Mouse (Mus musculus) megakaryocyte-erythroid progenitor cell, adult 5 weeks (primary cell): ENCODE data around the gene Slc17a3. TPM values are rescaled to one million over a fixed set of nuclear protein-coding genes. Genes with fewer than 3 reads are reported as not detected.

Experiments
- polyA plus RNA-seq: library from polyadenylated mRNA; stranded (reverse); fragments of >175 nt; gene quantifications from 2 replicates; pipeline ENCODE4 v1.2.3, GENCODE M21; 2012

The Slc17a3 gene
- polyA plus RNA-seq: not detected in 2 replicates

DNA sequence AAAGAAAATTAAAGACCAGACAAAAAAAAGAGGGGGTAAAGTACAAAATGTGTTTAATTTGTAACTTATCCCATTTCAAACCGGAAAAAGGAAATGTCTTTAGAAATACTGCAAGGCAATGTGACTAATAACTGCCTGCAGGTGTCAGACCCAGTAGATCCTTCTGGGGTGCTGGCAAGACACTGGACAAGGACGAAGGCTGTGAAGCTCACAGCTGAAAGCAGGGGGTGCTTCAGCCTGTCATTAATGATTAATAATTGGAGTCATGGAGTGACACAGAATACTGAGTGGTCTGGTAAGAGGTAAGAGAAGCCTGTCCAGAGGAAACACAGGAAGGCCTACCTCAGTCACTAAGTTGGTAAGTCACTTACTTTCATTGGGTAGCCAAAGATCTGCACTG lies at the start of gene Slc17a3:
Slc17a3 (plus strand) TSS at position 127 of the 400 bp plus-strand sequence.

DNA sequence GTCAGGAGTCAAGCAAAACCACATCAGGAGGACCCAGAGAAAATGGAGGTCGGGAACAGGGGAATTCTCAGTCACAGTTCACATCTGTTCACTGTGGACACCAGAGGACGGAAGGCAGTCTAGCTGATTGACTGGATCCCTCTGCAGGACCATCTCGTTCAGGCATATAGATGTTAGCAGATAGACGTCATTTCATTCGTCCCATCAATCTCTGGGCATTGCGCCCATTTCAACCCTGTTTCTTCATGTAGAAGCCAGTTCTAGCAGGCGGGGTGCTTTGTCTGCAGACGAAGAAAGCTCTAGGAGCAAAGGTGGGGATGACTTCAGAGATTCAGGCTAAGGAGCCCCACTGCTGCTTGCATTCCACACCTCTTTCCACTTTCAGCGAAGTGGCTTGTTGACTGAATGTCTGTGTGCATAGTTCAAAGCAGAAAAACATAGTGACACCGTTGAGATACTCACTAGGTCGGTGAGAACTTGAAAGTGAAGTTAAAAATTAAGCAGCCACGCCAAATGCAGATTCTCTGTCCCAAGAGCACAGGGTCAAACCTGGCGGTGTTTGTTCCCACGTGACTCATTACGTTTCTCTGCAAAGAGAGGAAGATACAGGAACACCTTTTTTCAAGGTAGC lies 32.7 kb upstream of the Slc17a3 start, which contains the start of gene Slc17a2:
Slc17a2 (plus strand) TSS at position 572 of the 631 bp plus-strand sequence.

DNA sequence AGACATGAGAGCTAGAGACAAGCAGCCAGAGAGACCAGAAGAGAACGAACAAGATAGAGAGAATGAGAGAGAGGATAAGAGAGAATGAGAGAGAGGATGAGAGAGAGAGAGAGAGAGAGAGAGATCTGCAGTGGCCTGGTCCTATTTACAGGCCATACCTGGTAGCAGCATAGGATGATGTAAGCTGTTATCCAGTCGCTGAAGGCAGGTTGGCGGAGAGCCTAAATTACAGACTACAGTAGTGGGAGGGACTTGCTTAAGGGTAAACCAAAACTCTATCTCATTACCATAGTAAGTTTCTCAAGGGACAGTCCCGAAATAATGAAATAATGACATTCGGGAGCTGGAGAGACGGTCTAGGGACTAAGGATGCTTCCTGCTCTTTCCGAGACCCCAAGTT lies 28.2 kb downstream of the Slc17a3 start, which contains the start of gene Slc17a1:
Slc17a1 (plus strand) TSS at position 346 of the 400 bp plus-strand sequence.

Other genes starting within 250 kb of the Slc17a3 start
- gene Hist1h2be, start 218.3 kb upstream of the Slc17a3 start, polyA plus RNA-seq: 0.79 and 1.1 TPM in 2 replicates
- 9.0 and 14.7 TPM in 2 replicates for gene Hist1h1e, start 216.9 kb upstream of the Slc17a3 start, polyA plus RNA-seq
- gene Hist1h2ac, start 155.5 kb upstream of the Slc17a3 start, polyA plus RNA-seq: 7.2 TPM in 2 replicates
- gene Hist1h2bc, start 155.2 kb upstream of the Slc17a3 start, polyA plus RNA-seq: 66.3 and 70.6 TPM in 2 replicates
- gene Hist1h1t, start 143.6 kb upstream of the Slc17a3 start, polyA plus RNA-seq: 0.27 TPM in 1 of 2 replicates, not detected in the other
- 4.5 and 10.6 TPM in 2 replicates for gene Hist1h4c, start 141.0 kb upstream of the Slc17a3 start, polyA plus RNA-seq
- gene Hfe, start 128.6 kb upstream of the Slc17a3 start, polyA plus RNA-seq: 8.0 and 15.2 TPM in 2 replicates
- gene Hist1h1c, start 100.6 kb upstream of the Slc17a3 start, polyA plus RNA-seq: 100 and 116 TPM in 2 replicates
- gene Hist1h3c, start 93.8 kb upstream of the Slc17a3 start, polyA plus RNA-seq: 20.1 and 23.0 TPM in 2 replicates
- gene Hist1h2bb, start 92.7 kb upstream of the Slc17a3 start, polyA plus RNA-seq: 11.2 and 22.3 TPM in 2 replicates
- gene Hist1h2ab, start 88.3 kb upstream of the Slc17a3 start, polyA plus RNA-seq: 17.6 and 35.4 TPM in 2 replicates
- gene Hist1h3b, start 87.2 kb upstream of the Slc17a3 start, polyA plus RNA-seq: 9.2 and 14.4 TPM in 2 replicates
- gene Hist1h4b, start 82.4 kb upstream of the Slc17a3 start, polyA plus RNA-seq: 13.8 and 16.1 TPM in 2 replicates
- 16.8 and 23.1 TPM in 2 replicates for gene Hist1h4a, start 78.2 kb upstream of the Slc17a3 start, polyA plus RNA-seq
- 21.7 and 27.6 TPM in 2 replicates for gene Hist1h3a, start 77.0 kb upstream of the Slc17a3 start, polyA plus RNA-seq
- 1.2 and 3.7 TPM in 2 replicates for gene Hist1h1a, start 75.8 kb upstream of the Slc17a3 start, polyA plus RNA-seq
- gene Trim38, start 69.5 kb upstream of the Slc17a3 start, polyA plus RNA-seq: 0.08 TPM in 1 of 2 replicates, not detected in the other
- gene Slc17a2, start 32.4 kb upstream of the Slc17a3 start, polyA plus RNA-seq: not detected in 2 replicates
- not detected in 2 replicates for gene Slc17a1, start 28.3 kb downstream of the Slc17a3 start, polyA plus RNA-seq
- gene Slc17a4, start 75.6 kb downstream of the Slc17a3 start, polyA plus RNA-seq: 0.01 TPM in 1 of 2 replicates, not detected in the other
- not detected in 2 replicates for gene Hist1h2ba, start 94.7 kb downstream of the Slc17a3 start, polyA plus RNA-seq
- not detected in 2 replicates for gene Hist1h2aa, start 95.0 kb downstream of the Slc17a3 start, polyA plus RNA-seq
- not detected in 2 replicates for gene Scgn, start 151.8 kb downstream of the Slc17a3 start, polyA plus RNA-seq